Mouse (Mus musculus) c-Kit-positive CD71-negative TER-119-negative erythroid progenitor cells, embryonic 14.5 days (primary cell): ENCODE data around the gene Tbx10.
"Not testable (repeated sequence)": the region's sequence is repeated elsewhere in the genome, so short reads cannot be mapped to it uniquely, and the experiment has no call there.

Source experiments
- DNase-seq: peaks from one replicate; pipeline ENCODE4 v3.0.0-alpha.2; 2013; ENCODE audit warnings: low read depth

Tbx10 gene

GRCm38 (mm10) chr19:4003641-4004040 lies 11.1 kb downstream of the Tbx10 start:
- no peak for DNase-seq

DNA sequence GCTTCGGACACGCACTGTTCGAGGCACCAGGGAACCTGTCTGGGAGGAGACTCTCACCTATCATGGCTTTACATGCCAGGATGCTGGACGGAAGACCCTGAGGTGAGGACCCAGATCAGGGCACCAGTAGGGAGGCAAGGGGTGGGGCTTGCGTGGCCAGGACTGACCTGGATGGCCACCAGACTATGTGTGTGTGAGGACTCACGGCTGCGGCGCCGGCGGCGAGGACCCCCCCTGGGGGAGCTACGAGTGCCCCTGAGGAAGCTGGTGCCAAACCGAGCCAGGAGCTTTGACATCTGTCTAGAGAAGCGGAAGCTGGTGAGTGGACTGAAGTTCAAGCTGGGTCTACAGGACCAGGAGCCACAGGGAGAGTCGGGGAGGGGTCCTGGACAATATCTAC lies 11.8 kb downstream of the Tbx10 start:
- DNase-seq = no peak

DNA sequence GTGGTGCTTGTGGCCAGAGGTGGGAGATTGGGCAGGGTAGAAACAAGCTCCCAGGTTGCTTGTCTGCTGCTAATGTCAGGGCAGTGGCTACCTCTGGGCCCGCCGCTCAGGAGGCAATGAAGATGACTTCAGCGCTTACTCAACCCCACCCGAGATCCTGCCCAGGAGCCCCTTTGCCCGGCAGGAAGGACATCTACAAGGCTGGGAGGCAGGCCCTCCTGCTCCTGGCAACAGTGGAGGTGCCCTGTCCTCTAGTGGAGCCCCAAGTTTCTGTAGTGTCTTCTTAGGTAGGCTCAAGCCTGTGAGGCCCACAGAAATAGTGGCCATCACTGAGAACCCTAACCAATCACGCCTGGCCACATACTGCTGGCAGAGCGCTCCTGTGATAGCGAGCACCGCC lies 12.5 kb downstream of the Tbx10 start:
- no peak for DNase-seq

DNA sequence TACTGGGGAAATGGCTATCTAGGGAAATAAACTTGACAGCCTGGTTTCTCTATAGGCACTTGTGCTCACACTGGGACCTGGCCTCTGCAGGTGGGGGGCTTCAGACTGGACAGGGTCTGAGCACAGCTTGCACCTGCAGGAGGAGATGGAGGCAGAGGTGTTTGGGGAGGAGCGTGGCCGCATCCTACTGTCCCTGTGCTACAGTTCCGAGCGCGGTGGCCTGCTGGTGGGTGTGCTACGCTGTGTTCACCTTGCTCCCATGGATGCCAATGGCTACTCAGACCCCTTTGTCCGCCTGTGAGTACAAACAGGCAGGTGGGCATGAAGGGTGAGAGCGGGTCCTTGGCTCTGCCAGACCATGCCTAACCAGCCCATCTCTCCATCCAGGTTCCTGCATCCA lies 13.4 kb downstream of the Tbx10 start:
- DNase-seq = no peak

DNA sequence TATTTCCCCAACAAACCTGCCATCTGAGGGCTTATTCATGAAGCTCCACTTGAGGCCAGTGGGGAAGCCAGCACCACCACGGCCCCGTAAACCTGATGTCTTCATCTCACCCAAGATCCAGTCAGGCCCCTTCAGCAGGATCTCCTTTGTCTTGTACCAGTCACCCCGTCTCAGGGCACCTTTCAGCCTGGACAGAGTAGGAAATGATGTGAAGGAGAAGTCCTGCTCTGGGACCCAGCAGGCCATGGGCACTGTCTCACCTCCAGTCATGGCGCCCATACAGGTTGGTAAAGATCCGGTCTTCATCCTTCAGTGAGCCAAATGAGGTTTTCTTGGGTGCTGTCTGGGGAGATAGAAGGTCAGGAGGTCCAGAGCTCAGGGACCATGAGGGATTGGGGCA lies 18.5 kb downstream of the Tbx10 start:
- no peak for DNase-seq

DNA sequence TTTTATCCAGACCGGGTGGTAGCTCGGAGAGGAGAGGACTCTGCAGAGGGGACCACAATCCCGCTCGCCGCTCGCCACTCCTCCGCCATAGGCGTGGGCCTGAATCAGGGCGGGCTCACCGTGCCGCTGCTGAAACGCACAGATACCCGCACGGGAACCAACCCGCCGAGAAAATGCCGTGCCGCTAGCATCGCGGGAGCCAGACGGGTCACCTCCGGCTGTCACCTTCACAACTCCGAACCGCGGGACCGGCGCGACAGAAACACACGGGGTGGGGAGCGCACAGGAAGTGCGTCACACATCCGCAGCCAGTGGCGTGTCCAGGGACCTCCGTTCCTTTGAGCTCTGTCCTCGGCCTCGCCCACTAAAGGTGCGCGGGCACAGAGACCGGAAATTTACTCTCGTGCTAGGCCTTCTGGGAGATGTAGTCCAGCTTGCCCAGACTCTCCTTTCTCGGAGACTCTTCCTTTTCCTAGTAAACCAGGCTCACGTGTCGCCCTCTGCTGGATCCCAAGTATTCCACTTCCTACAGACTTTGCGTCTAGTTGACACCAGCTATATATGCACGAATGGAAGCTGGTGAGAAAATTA lies 20.0 kb downstream of the Tbx10 start, which contains the start of gene Ndufv1:
Ndufv1 (minus strand) TSS at position 375 of the 591 bp plus-strand sequence.
- DNase-seq = peak; percentile 99

DNA sequence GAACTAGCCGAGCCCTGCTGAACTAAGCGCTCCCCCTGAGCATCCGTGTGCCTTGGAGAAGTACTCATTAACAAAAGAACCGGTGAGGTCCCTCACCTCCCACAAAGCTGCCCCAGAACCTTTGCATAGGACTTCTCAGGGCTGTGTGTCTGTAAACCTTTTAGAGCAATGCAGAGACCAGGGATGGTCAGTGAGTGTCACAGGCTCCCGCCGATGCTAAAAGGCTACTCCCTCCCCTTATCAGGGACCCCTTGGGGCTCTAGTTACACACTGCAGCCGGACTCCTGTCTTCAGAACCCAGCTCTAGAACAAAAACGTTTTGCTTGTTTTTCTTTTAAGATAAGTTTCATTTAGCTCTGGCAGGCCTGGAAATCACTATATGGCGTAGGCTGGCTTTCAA lies 20.5 kb downstream of the Tbx10 start:
- no peak for DNase-seq

DNA sequence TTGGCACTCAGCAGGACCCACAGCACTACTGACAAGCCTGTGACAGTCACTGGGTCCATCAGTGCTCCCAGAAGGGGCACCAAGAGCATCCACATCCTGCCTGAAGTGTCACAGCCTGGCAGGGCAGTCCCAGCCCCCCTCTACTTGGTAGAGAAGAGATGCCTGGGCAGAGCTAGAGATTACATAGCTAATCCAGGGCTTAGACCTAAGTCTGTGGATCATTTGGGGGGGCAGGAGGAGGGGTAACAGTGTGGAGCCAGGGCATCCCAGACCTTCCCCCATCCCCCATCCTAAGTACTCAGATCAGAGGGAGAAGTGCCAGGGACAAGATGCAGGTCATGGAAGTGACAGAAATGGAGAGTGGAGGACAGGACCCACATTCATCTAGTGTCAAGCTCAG lies 22.2 kb downstream of the Tbx10 start:
- DNase-seq = no peak

DNA sequence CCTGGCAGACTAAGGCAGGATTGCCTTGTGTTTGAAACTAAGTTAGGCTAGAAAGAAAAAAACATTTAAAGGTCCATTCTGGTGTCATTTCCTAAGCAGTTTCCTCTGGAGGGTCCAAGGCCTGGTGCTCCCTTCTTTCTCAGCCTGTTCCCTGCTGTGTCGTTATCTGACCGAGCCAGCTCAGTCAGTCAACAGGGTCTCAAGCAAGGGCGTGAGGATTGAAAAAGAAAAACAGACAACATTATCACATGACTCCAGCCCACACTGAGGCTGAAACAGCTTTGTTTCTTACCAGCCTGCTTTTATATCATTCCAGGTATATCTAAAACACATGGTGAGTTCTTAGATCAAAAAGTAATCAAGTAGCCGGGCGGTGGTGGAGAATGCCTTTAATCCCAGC lies 23.1 kb downstream of the Tbx10 start:
- DNase-seq = no peak

GRCm38 (mm10) chr19:4017921-4018587 lies 25.5 kb downstream of the Tbx10 start:
- no peak for DNase-seq

GRCm38 (mm10) chr19:4018743-4019583 lies 26.4 kb downstream of the Tbx10 start:
- peak; percentile 73 for DNase-seq

- no peak for DNase-seq
Observed at GRCm38 (mm10) chr19:4023185-4023584, 30.6 kb downstream of the Tbx10 start.

DNA sequence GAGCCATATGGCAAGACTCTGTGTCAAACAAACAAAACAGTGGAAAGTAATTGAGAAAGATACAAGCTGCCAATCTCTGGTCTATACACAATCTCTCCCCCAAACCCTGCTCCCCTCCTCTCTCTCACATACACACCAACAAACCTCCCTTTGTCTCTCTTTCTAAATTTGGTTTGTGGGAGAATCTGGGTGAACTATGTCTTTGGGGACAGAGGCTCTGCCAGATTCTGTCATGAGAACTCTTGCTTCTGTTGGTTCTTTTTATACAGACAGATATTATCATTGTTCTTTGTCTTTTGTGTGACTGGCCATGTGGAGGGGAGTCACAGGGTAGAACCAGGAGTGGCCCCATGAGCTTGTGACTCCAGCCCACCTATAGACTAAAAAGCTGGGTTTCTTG lies 35.0 kb downstream of the Tbx10 start:
- DNase-seq = no peak

DNA sequence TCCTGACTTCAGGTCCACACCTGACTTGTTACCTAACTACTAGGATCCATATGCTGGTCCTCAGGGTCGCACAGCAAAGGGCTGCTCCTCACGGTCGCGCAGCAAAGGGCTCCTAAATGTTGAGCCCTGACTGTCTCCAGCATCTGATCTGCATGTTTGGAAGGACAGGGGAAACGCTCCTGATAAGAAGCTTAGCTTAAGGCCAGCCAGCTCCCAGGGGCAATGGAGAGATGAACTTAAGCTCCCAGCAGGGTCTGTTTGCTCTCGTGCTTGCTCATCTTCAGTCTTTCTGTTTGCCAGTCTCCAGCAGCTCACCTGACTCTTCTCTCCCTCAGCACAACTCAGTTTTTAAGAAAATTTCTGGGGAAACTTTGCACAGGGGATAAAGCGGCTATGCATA lies 40.1 kb downstream of the Tbx10 start:
- DNase-seq = no peak

DNA sequence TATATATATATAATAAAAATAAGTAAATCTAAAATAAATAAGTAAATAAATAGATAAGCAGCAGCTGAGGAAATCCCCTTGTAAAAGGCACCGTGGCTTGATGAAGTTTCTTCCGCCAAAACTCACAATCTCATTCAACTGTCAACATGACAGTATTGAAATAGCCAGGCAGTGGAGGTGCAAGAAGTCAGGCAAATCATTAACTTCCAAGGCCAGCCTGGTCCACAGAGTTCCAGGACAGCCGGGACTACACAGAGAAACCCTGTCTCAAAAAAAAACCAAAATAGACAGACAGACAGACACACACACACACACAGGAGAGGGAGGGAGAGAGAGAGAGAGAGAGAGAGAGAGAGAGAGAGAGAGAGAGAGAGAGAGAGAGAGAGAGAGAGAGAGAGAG lies 40.7 kb downstream of the Tbx10 start:
- DNase-seq = no peak

DNA sequence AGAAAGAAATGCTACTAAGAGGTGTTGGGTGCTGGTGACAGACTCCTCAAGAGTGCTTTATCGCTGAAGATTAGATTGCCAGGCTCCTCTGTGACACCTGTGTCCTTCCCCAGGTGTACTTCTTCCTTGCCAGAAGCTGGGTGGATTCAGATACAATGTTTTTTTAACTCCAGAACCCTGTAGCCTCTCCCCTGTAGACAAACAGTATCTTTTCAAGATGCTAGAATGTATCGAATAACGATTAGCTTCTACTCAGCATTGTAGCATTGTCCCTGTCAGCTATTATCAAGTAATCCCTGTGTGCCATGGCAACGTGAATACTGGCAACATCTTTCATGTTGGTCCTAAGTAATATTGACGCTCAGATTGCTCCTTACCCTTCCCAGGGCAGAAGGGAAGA lies 41.2 kb downstream of the Tbx10 start:
- no peak for DNase-seq

DNA sequence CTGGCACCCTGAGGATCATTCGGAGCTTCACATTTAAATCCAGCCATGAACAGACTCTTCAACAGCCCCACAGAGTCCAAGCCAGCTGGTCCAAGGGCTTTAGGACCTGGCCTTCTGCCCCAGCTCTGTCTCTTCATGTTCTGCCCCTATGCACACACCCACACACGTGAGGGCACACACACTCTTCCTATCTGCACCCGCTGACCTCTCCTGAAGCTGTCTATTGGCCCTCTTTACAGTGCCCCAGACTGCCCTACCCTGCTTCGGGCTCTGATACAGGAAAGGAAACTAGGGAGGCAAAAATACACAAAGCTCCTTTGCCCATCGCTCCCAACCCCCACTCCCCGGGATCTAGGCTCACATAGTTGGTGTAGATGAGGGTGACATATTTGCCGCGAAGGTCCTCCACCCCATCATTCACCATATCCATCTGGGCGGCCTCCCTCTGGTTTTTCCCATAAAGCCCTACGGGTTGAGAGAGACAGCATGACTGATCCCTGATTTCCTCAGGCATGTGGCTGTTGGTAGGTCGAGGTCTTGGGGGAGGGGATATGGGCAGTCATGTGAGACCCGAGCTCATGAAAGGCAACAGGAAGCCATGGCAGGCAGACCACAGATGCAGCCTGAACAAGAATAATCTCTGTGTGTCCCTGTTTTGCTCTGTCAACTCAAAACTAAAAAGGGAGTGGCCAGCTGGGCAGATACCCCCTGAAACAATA lies 43.9 kb downstream of the Tbx10 start:
- no peak for DNase-seq

GRCm38 (mm10) chr19:4037154-4037787 lies 44.7 kb downstream of the Tbx10 start:
- DNase-seq = not testable (repeated sequence)

DNA sequence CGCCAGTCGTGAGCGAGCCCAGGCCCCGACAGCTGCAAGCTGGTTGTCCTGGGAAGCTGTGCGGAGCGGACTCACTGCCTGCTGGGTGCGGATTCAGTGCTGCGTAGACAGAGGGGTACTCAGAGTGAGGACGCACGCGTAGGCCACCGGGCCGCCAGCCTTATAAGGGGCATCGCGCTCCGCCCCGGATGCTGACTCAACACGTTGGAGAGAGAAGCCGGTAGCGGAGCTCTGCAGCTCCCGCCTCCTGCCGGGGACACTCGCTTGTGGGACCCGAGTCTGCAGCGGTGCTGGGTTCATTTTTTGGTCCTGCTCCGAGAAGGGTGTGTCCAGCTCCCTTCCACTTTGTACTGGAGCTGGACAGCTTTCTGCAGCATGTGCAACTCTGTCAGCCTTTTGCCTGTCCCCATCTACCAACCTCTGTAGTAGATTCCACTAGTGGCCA lies 45.3 kb downstream of the Tbx10 start, which contains the start of gene Gstp1:
Gstp1 (minus strand) TSS at position 198 of the 445 bp plus-strand sequence.
- peak; percentile 96 for DNase-seq

- not testable (repeated sequence) for DNase-seq
Observed at GRCm38 (mm10) chr19:4040941-4041340, 48.4 kb downstream of the Tbx10 start.

GRCm38 (mm10) chr19:4041500-4041899 lies 48.9 kb downstream of the Tbx10 start:
- DNase-seq = not testable (repeated sequence)

GRCm38 (mm10) chr19:4042124-4042523 lies 49.6 kb downstream of the Tbx10 start:
- DNase-seq = no peak
